Mouse (Mus musculus) CD8-positive naive resting alpha-beta T cell, adult 57 days (primary cell): ENCODE data around the gene Naa60. TPM values are rescaled to one million over a fixed set of nuclear protein-coding genes. Genes with fewer than 3 reads are reported as not detected.

Experiments used
- total RNA-seq: library from RNA; stranded (reverse); gene quantifications from one replicate; pipeline ENCODE4 v1.2.4, GENCODE M21; 2023

The Naa60 gene
- 77.1 TPM for total RNA-seq

GRCm38 (mm10) chr16:3872216-3873047 lies at the start of gene Naa60:
Gene Naa60, plus strand, starts transcription at chr16:3872375.

DNA sequence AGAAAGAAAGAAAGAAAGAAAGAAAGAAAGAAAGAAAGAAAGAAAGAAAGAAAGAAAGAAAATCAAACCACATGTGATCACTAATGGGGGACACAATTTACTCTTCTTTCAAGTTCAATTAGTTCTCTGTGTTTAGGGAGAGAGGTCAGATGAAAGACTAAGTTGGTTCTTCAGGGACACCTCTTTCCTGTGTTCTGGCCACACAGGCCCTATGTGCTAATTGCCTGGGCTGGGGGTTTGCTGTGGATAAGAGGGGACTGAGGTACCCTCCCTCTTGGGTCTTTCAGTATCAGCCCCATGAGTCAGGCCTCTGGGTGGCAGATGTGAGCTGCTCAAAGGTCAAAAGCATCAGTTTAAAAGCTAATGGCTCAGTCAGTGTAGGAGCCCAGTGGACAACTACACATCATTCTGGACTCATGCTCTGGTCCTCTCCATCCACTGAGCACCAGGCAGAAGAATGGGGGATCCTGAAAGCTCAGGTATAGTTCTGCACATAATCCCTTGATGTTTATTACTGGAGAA lies 41.5 kb upstream of the Naa60 start, which contains the start of gene Olfr15:
Olfr15 (plus strand) TSS at position 291 of the 522 bp plus-strand sequence.

GRCm38 (mm10) chr16:3846711-3847518 lies 25.3 kb upstream of the Naa60 start, which contains the start of gene Zfp174:
Gene Zfp174, plus strand, starts transcription at chr16:3847268.

DNA sequence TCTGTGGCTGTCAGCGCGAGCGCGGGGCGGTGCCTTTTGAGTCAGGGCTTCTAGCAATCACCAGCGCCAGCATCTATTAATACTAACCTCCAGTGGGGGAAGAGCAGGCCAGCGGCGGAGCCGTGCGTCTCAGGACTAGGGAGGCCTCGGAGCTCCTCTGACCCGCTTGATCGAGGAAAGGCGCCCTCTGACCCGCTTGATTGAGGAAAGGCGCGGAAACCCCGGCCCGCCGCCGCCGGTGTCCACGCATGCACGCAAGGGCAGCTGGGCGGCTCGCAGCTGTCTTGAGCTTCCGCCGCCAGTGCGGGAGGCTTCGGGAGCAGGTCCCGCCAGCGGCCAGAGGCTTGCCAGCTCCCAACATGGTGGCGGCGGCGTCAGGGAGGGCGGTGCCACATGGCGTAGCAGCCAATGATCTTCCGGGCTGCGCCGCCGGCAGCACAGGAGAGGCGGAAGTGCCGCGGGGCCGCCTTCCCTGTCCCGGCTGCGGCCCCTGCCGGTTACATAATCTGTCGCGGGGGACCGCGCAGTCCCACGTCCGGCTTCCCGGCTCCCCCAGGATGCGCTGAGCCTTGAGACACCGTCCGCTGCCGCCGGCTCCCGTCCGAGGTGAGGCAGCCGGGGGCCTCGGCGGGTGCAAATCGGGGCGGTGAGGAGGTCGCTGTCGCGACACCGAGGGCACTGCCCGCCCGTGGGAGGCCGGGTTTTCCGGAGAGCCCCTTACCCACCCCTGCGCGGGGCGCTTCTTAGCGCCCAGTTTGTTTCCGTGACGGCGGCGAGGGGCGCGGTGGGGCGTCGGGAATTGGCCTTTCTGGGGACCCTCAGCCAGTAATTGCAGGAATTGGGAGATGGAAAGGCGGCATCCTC lies 12.3 kb downstream of the Naa60 start, which contains the start of the genes Zfp597 and Gm20695:
Zfp597 (minus strand) TSS at position 361 of the 864 bp plus-strand sequence.
Gm20695 (plus strand) TSS at position 448 of the 864 bp plus-strand sequence.

GRCm38 (mm10) chr16:3908537-3909111 lies 36.4 kb downstream of the Naa60 start, which contains the start of the genes 1700037C18Rik and Cluap1:
Gene 1700037C18Rik, minus strand, starts transcription at chr16:3908689.
Gene Cluap1, plus strand, starts transcription at chr16:3908801.

Other genes starting within 250 kb of the Naa60 start
- gene Mefv, start 154.3 kb upstream of the Naa60 start, total RNA-seq: not detected
- 47.2 TPM for gene Zfp263, start 128.3 kb upstream of the Naa60 start, total RNA-seq
- gene Olfr15, start 41.5 kb upstream of the Naa60 start, total RNA-seq: not detected
- gene Zfp174, start 25.1 kb upstream of the Naa60 start, total RNA-seq: 0.46 TPM
- 27.0 TPM for gene Zfp597, start 12.2 kb downstream of the Naa60 start, total RNA-seq
- not detected for gene Gm20695, start 12.3 kb downstream of the Naa60 start, total RNA-seq
- 5.6 TPM for gene 1700037C18Rik, start 36.3 kb downstream of the Naa60 start, total RNA-seq
- gene Cluap1, start 36.4 kb downstream of the Naa60 start, total RNA-seq: 24.6 TPM
- 108 TPM for gene Nlrc3, start 104.3 kb downstream of the Naa60 start, total RNA-seq
- 86.6 TPM for gene Slx4, start 131.4 kb downstream of the Naa60 start, total RNA-seq
- gene Dnase1, start 164.6 kb downstream of the Naa60 start, total RNA-seq: not detected
- 77.5 TPM for gene Trap1, start 205.5 kb downstream of the Naa60 start, total RNA-seq